Mouse (Mus musculus) small intestine, adult 2 months (tissue): Measurements from ENCODE around the gene Dusp10.

Experiments
- CTCF ChIP-seq: fragments of 200-500 bp; IDR thresholded peaks from 2 replicates; pipeline ENCODE4 v1.5.1; 2012; ENCODE audit warnings: low read depth, mild to moderate bottlenecking, control low read depth, inconsistent platforms, low read length, moderate library complexity, mixed read lengths; ENCODE audit not compliant: insufficient replicate concordance, insufficient read length; ENCODE audit errors: extremely low read depth
- POLR2A ChIP-seq: fragments of 200-500 bp; IDR thresholded peaks from 2 replicates; pipeline ENCODE4 v1.6.1; 2012; ENCODE audit warnings: low read depth, mild to moderate bottlenecking, control low read depth, inconsistent platforms, low read length, moderate library complexity

GRCm38 (mm10) chr1:184076065-184076464, 63.0 kb downstream of the Dusp10 start:
- no peak for TF ChIP-seq CTCF
- TF ChIP-seq POLR2A, result no peak
